Mouse (Mus musculus): ENCODE measurements around the gene En2. TPM values are rescaled to one million over a fixed set of nuclear protein-coding genes. Genes with fewer than 3 reads are reported as not detected.

Gene En2
- polyA plus RNA-seq, 1 experiment from 2014 or later = not detected

GRCm38 (mm10) chr5:28136438-28136837, 29.1 kb upstream of the En2 start:
- peaks cover 19% of the 10 kb centered on the region; the same call in 1 of the 2 replicates for H3K27me3 ChIP-seq (replicated peaks)
- H3K4me2 ChIP-seq = no peak overlapping the region
- H3K4me1 ChIP-seq = no peaks in the 10 kb centered on the region
- H3K9ac ChIP-seq = no peak overlapping the region
- H3K27ac ChIP-seq = no peak overlapping the region
- 41% methylated on average over 2 of the region's 2 CpGs for WGBS
- no peaks in the 10 kb centered on the region for H3K36me3 ChIP-seq
- no peak overlapping the region for H3K4me3 ChIP-seq (replicated peaks)
- no peaks in the 10 kb centered on the region for H3K9me3 ChIP-seq
- ATAC-seq (ENCODE audit: insufficient read depth, low FRiP score, low read depth) = no peak

- 0 out of 2 replicates have a peak, but pooled peaks cover 6% of the 10 kb centered on the region for H3K27me3 ChIP-seq (replicated peaks)
- H3K4me3 ChIP-seq (replicated peaks) = no peak overlapping the region
- H3K9me3 ChIP-seq = no peaks in the 10 kb centered on the region
- no peaks in the 10 kb centered on the region for H3K36me3 ChIP-seq
- no peak for ATAC-seq (ENCODE audit: insufficient read depth, low FRiP score, low read depth)
- no peak overlapping the region for H3K27ac ChIP-seq
- H3K4me2 ChIP-seq = no peak overlapping the region
- H3K4me1 ChIP-seq = no peaks in the 10 kb centered on the region
- H3K9ac ChIP-seq = no peak overlapping the region
These were observed 20.9 kb upstream of the En2 start for GRCm38 (mm10) chr5:28144555-28144954.

- Histone ChIP-seq H3K4me3 (replicated peaks) (no peak overlapping the region), H3K4me1 (no peaks in the 10 kb centered on the region), H3K27ac (no peak overlapping the region), H3K36me3 (no peaks in the 10 kb centered on the region), H3K9me3 (no peaks in the 10 kb centered on the region), H3K27me3 (replicated peaks) (0 out of 2 replicates have a peak, but pooled peaks cover 6% of the 10 kb centered on the region), H3K9ac (no peak overlapping the region), H3K4me2 (no peak overlapping the region)
- no peak for ATAC-seq (ENCODE audit: insufficient read depth, low FRiP score, low read depth)
- 70% methylated on average over 8 of the region's 8 CpGs for WGBS
These were observed 19.5 kb upstream of the En2 start for GRCm38 (mm10) chr5:28146018-28146417.

- H3K4me1 ChIP-seq = no peaks in the 10 kb centered on the region
- WGBS = 38% methylated on average over 3 of the region's 3 CpGs
- H3K9me3 ChIP-seq = no peaks in the 10 kb centered on the region
- H3K4me2 ChIP-seq = no peak overlapping the region
- ATAC-seq (ENCODE audit: insufficient read depth, low FRiP score, low read depth) = no peak
- H3K4me3 ChIP-seq (replicated peaks) = no peak overlapping the region
- H3K27me3 ChIP-seq (replicated peaks) = peaks cover 13% of the 10 kb centered on the region
- no peak overlapping the region for H3K27ac ChIP-seq
- no peak overlapping the region for H3K9ac ChIP-seq
- no peaks in the 10 kb centered on the region for H3K36me3 ChIP-seq
These were observed 17.0 kb upstream of the En2 start for GRCm38 (mm10) chr5:28148473-28148872.

GRCm38 (mm10) chr5:28149436-28149835, 16.1 kb upstream of the En2 start:
- no peaks in the 10 kb centered on the region for H3K9me3 ChIP-seq
- no peak overlapping the region for H3K4me2 ChIP-seq
- WGBS = 77% methylated on average over 3 of the region's 3 CpGs
- ATAC-seq (ENCODE audit: insufficient read depth, low FRiP score, low read depth) = no peak
- H3K36me3 ChIP-seq = no peaks in the 10 kb centered on the region
- no peak overlapping the region for H3K27ac ChIP-seq
- H3K4me3 ChIP-seq (replicated peaks) = no peak overlapping the region
- peaks cover 20% of the 10 kb centered on the region for H3K27me3 ChIP-seq (replicated peaks)
- H3K4me1 ChIP-seq = no peaks in the 10 kb centered on the region
- no peak overlapping the region for H3K9ac ChIP-seq

GRCm38 (mm10) chr5:28157044-28157730, 8.3 kb upstream of the En2 start:
- H3K27me3 ChIP-seq (replicated peaks) = peaks cover 77% of the 10 kb centered on the region
- H3K4me2 ChIP-seq = no peak overlapping the region
- no peaks in the 10 kb centered on the region for H3K9me3 ChIP-seq
- H3K36me3 ChIP-seq = no peaks in the 10 kb centered on the region
- no peak for ATAC-seq (ENCODE audit: insufficient read depth, low FRiP score, low read depth)
- no peak overlapping the region for H3K4me3 ChIP-seq (replicated peaks)
- peaks cover 4% of the 10 kb centered on the region; the same call in 1 of the 2 replicates for H3K4me1 ChIP-seq
- no peak overlapping the region for H3K27ac ChIP-seq
- H3K9ac ChIP-seq = no peak overlapping the region
- 5% methylated on average over 9 of the region's 9 CpGs for WGBS

GRCm38 (mm10) chr5:28157781-28158180, 7.7 kb upstream of the En2 start:
- Histone ChIP-seq H3K27me3 (replicated peaks) (peaks cover 81% of the 10 kb centered on the region), H3K4me2 (no peak overlapping the region), H3K9me3 (no peaks in the 10 kb centered on the region), H3K9ac (no peak overlapping the region), H3K36me3 (no peaks in the 10 kb centered on the region), H3K4me3 (replicated peaks) (no peak overlapping the region), H3K4me1 (peaks cover 4% of the 10 kb centered on the region; the same call in 1 of the 2 replicates), H3K27ac (no peak overlapping the region)
- WGBS = 4% methylated on average over 17 of the region's 17 CpGs
- ATAC-seq (ENCODE audit: insufficient read depth, low FRiP score, low read depth) = no peak

- 1% methylated on average over 31 of the region's 31 CpGs for WGBS
- 0 out of 2 replicates have a peak overlapping the region, but pooled peaks have one; percentile 0 for H3K4me2 ChIP-seq
- H3K4me1 ChIP-seq = peaks cover 4% of the 10 kb centered on the region; the same call in 1 of the 2 replicates
- H3K27me3 ChIP-seq (replicated peaks) = peaks cover 81% of the 10 kb centered on the region
- no peak overlapping the region for H3K27ac ChIP-seq
- no peak overlapping the region for H3K4me3 ChIP-seq (replicated peaks)
- H3K36me3 ChIP-seq = no peaks in the 10 kb centered on the region
- no peaks in the 10 kb centered on the region for H3K9me3 ChIP-seq
- no peak overlapping the region for H3K9ac ChIP-seq
- no peak for ATAC-seq (ENCODE audit: insufficient read depth, low FRiP score, low read depth)
These were observed 7.0 kb upstream of the En2 start for GRCm38 (mm10) chr5:28158308-28159071.

- no peaks in the 10 kb centered on the region for H3K36me3 ChIP-seq
- no peaks in the 10 kb centered on the region for H3K9me3 ChIP-seq
- no peak overlapping the region for H3K27ac ChIP-seq
- H3K4me2 ChIP-seq = no peak overlapping the region
- H3K4me3 ChIP-seq (replicated peaks) = no peak overlapping the region
- 2% methylated on average over 15 of the region's 15 CpGs for WGBS
- no peak overlapping the region for H3K9ac ChIP-seq
- peaks cover 4% of the 10 kb centered on the region; the same call in 1 of the 2 replicates for H3K4me1 ChIP-seq
- no peak for ATAC-seq (ENCODE audit: insufficient read depth, low FRiP score, low read depth)
- H3K27me3 ChIP-seq (replicated peaks) = peaks cover 81% of the 10 kb centered on the region
These were observed 6.4 kb upstream of the En2 start for GRCm38 (mm10) chr5:28159072-28159458.

GRCm38 (mm10) chr5:28159891-28160470, 5.5 kb upstream of the En2 start:
- Histone ChIP-seq H3K4me2 (no peak overlapping the region), H3K36me3 (no peaks in the 10 kb centered on the region), H3K27me3 (replicated peaks) (peaks cover 87% of the 10 kb centered on the region), H3K27ac (no peak overlapping the region), H3K4me3 (replicated peaks) (no peak overlapping the region), H3K9me3 (no peaks in the 10 kb centered on the region), H3K9ac (no peak overlapping the region), H3K4me1 (peaks cover 4% of the 10 kb centered on the region; the same call in 1 of the 2 replicates)
- WGBS = 3% methylated on average over 8 of the region's 8 CpGs
- no peak for ATAC-seq (ENCODE audit: insufficient read depth, low FRiP score, low read depth)

GRCm38 (mm10) chr5:28161383-28161937, 4.0 kb upstream of the En2 start:
- H3K36me3 ChIP-seq = no peaks in the 10 kb centered on the region
- no peak overlapping the region for H3K4me2 ChIP-seq
- peaks cover 18% of the 10 kb centered on the region for H3K4me1 ChIP-seq
- ATAC-seq (ENCODE audit: insufficient read depth, low FRiP score, low read depth) = no peak
- H3K9ac ChIP-seq = no peak overlapping the region
- H3K27ac ChIP-seq = no peak overlapping the region
- WGBS = 2% methylated on average over 20 of the region's 20 CpGs
- H3K9me3 ChIP-seq = no peaks in the 10 kb centered on the region
- peaks cover 94% of the 10 kb centered on the region for H3K27me3 ChIP-seq (replicated peaks)
- no peak overlapping the region for H3K4me3 ChIP-seq (replicated peaks)

- Histone ChIP-seq H3K36me3 (no peaks in the 10 kb centered on the region), H3K4me1 (peaks cover 23% of the 10 kb centered on the region), H3K9ac (no peak overlapping the region), H3K4me3 (replicated peaks) (no peak overlapping the region), H3K4me2 (no peak overlapping the region), H3K27me3 (replicated peaks) (peaks cover 94% of the 10 kb centered on the region), H3K9me3 (no peaks in the 10 kb centered on the region), H3K27ac (no peak overlapping the region)
- no peak for ATAC-seq (ENCODE audit: insufficient read depth, low FRiP score, low read depth)
- under 1% methylated on average over 24 of the region's 24 CpGs for WGBS
These were observed 3.5 kb upstream of the En2 start for GRCm38 (mm10) chr5:28161938-28162402.

Measured in stomach, embryonic 15.5 days (tissue).